Mouse (Mus musculus) lung, adult 2 months (tissue): ENCODE results near the gene Lsamp.

Experiments
- CTCF ChIP-seq: fragments of 200-500 bp; IDR thresholded peaks from 2 replicates; pipeline ENCODE4 v1.5.1; 2011; ENCODE audit warnings: mild to moderate bottlenecking, low read length, control low read depth; ENCODE audit not compliant: insufficient read depth
- POLR2A ChIP-seq: fragments of 200-500 bp; IDR thresholded peaks from 2 replicates; pipeline ENCODE4 v1.6.1; 2011; ENCODE audit warnings: low read depth, mild to moderate bottlenecking, control low read depth, low read length, borderline replicate concordance; ENCODE audit errors: extremely low read depth

DNA sequence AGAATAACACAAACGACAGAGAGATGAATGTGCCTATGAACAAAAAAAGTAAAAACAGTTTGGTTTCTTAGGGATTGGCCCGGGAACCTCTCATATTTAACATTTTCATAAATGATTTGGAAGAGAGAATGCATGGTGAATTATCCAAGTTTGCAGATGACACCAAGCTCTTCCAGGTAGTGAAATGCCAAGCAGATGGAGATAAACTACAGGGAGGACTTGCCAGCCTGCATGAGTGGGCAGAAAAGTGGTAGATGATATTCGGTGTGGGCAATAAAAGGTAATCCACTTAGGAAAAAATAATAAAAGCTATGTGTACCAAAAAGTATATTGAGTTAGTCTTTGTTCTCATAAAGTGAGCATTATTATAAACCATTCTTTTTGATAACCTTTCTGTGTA is 38.5 kb downstream of the Lsamp start:
- TF ChIP-seq POLR2A (no peak), CTCF (no peak)
